Mouse (Mus musculus): ENCODE measurements around the gene Rpl11. TPM values are rescaled to one million over a fixed set of nuclear protein-coding genes. Genes with fewer than 3 reads are reported as not detected.
"Not testable (repeated sequence)": the region's sequence is repeated elsewhere in the genome, so short reads cannot be mapped to it uniquely, and the experiment has no call there.

Gene Rpl11
- polyA plus RNA-seq, 1 experiment from 2014 or later: 260 TPM

DNA sequence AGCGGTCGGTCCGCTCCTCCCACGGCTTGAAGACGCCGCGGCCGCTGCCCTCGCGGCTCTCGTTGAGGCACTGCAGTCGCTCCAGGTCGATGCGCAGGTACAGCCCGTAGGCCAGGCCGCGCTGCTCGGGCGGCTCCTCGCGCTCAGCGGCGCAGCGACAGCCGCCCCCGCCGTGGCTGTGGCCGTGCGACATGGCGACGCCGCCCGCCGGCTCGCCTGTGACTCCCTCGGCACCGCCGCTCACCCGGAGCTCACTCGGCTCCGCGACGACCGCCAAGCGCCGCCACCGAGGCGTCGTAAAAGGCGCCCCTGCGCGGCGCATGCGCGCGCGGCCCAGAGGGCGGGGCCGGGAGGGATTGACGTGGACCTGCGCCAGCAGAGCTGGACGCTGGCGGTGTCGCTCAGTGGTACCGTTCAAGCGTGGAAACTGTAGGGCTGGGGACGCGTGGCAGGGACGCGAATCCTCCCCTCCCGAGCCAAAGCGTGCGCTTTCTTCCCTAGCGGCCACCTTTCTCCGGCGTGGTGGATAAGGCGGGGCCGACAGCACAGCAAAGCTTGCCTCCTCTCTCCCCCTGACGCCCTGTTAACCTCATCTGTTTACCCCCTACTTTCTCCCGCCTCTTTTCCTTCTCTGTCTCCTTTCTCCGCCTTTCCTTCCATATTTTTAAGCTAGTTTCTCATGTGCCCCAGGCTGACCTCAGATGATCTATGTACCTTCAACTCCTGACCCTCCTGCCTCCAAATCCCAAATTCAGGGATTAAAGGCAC is 66.1 kb downstream of the Rpl11 start, which contains the start of gene Pithd1:
Gene Pithd1 (minus strand): TSS at position 322 of the 768 bp plus-strand sequence.
- under 1% methylated on average over 68 of the region's 81 CpGs for WGBS (ENCODE audit: insufficient replicate concordance)
- TF ChIP-seq CTCF (IDR thresholded peaks at IDR 0.05; ENCODE audit: low read depth): peak; percentile 50
- no peak for TF ChIP-seq EP300 (IDR thresholded peaks at IDR 0.05; ENCODE audit: low read depth)
- Histone ChIP-seq H3K36me3 (replicated peaks; ENCODE audit: insufficient read depth, low read length) (peaks cover 22% of the 10 kb centered on the region), H3K27ac (ENCODE audit: low read depth) (peak within 1 kb of the TSS; percentile 96), H3K4me2 (ENCODE audit: low read depth, low read length) (peak within 1 kb of the TSS; percentile 91), H3K27me3 (ENCODE audit: insufficient read depth, low read length) (no peaks in the 10 kb centered on the region), H3K4me3 (ENCODE audit: low read depth, low read length) (peak within 1 kb of the TSS; percentile 98), H3K9me3 (ENCODE audit: low read length) (no peaks in the 10 kb centered on the region), H3K4me1 (ENCODE audit: insufficient read depth) (peaks cover 21% of the 10 kb centered on the region), H3K9ac (replicated peaks) (peak within 1 kb of the TSS; percentile 100)
- ATAC-seq: peak; percentile 91
- DNase-seq: peak; percentile 94

DNA sequence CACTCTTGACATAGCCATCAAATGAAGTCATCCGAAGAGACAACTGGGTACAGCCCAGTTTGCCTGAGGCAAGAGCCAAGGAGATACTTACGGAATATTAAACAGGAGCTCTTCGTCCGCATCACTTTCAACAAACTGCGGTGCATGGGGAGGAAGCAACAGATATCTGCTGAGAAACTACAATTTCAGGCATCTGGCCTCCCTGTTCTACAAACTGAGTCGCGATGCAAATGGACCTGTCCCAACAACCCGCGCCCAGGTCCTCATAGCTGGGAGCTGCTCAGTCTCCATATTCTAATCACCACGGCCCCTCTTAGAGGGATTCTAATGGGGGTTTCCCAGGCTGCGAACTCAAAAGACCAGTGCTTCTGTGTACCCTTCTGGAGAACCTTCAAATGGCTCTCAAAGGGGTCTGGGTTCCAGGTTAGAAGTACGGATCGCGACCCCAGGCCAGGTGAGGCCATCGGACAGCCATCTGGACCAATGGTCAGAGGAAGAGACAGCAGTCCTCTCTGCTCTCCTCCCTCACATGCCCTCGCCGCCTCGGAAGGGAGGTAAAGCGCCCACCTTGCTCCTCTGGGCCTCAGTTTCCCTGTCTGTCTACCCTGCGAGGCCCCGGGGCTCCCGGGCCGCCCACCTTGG is 66.8 kb downstream of the Rpl11 start:
- peaks cover 21% of the 10 kb centered on the region for H3K4me1 ChIP-seq (ENCODE audit: insufficient read depth)
- whole genome bisulfite sequencing (ENCODE audit: insufficient replicate concordance): 6% methylated on average over 22 of the region's 23 CpGs
- ATAC-seq: peak; percentile 4; the same call in 1 of the 2 replicates

GRCm38 (mm10) chr4:135985769-135986168 is 67.5 kb downstream of the Rpl11 start:
- peak overlapping the region; percentile 98 for H3K4me3 ChIP-seq (ENCODE audit: low read depth, low read length)
- no peak for TF ChIP-seq CTCF (IDR thresholded peaks at IDR 0.05; ENCODE audit: low read depth)
- TF ChIP-seq EP300 (IDR thresholded peaks at IDR 0.05; ENCODE audit: low read depth): no peak
- H3K9ac ChIP-seq (replicated peaks): peak overlapping the region; percentile 100
- WGBS (ENCODE audit: insufficient replicate concordance): 94% methylated on average over 7 of the region's 7 CpGs
- H3K4me1 ChIP-seq (ENCODE audit: insufficient read depth): peaks cover 21% of the 10 kb centered on the region
- peaks cover 29% of the 10 kb centered on the region for H3K36me3 ChIP-seq (replicated peaks; ENCODE audit: insufficient read depth, low read length)
- no peaks in the 10 kb centered on the region for H3K9me3 ChIP-seq (ENCODE audit: low read length)
- DNase-seq (no peak), ATAC-seq (no peak)
- H3K27ac ChIP-seq (ENCODE audit: low read depth): peak overlapping the region; percentile 96
- no peaks in the 10 kb centered on the region for H3K27me3 ChIP-seq (ENCODE audit: insufficient read depth, low read length)
- peak overlapping the region; percentile 91 for H3K4me2 ChIP-seq (ENCODE audit: low read depth, low read length)

More for the DNA sequence above, 66.8 kb downstream of the Rpl11 start:
- no peak for TF ChIP-seq EP300 (IDR thresholded peaks at IDR 0.05; ENCODE audit: low read depth)
- no peak for TF ChIP-seq CTCF (IDR thresholded peaks at IDR 0.05; ENCODE audit: low read depth)
- peak overlapping the region; percentile 96 for H3K27ac ChIP-seq (ENCODE audit: low read depth)
- peak overlapping the region; percentile 100 for H3K9ac ChIP-seq (replicated peaks)
- no peaks in the 10 kb centered on the region for H3K9me3 ChIP-seq (ENCODE audit: low read length)
- H3K36me3 ChIP-seq (replicated peaks; ENCODE audit: insufficient read depth, low read length): peaks cover 25% of the 10 kb centered on the region
- DNase-seq: no peak
- peak overlapping the region; percentile 91 for H3K4me2 ChIP-seq (ENCODE audit: low read depth, low read length)
- H3K27me3 ChIP-seq (ENCODE audit: insufficient read depth, low read length): no peaks in the 10 kb centered on the region
- H3K4me3 ChIP-seq (ENCODE audit: low read depth, low read length): peak overlapping the region; percentile 98

DNA sequence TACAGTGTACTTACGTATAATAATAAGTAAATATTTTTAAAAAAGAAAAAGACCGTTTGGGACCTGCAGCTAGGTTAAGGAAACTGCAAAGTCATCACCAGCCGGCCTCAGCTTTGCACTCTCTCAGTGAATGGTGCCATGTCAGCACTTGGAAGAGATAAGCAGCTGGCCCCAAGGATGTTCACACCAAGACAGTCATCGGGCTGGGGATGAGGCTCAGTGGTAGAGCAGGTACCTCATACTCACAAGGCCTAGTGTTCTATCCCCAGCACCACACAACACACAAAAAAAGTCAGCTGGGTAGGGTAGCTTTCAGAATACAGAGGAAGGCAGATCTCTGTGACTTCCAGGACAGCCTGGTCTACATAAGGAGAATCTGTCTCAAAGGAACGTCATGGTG is 68.0 kb downstream of the Rpl11 start:
- WGBS (ENCODE audit: insufficient replicate concordance): 55% methylated on average over 5 of the region's 5 CpGs
- Histone ChIP-seq H3K27ac (ENCODE audit: low read depth) (peak overlapping the region; percentile 96), H3K4me1 (ENCODE audit: insufficient read depth) (peaks cover 21% of the 10 kb centered on the region), H3K9ac (replicated peaks) (no peak overlapping the region), H3K4me3 (ENCODE audit: low read depth, low read length) (peak overlapping the region; percentile 98), H3K9me3 (ENCODE audit: low read length) (no peaks in the 10 kb centered on the region), H3K4me2 (ENCODE audit: low read depth, low read length) (peak overlapping the region; percentile 91), H3K27me3 (ENCODE audit: insufficient read depth, low read length) (no peaks in the 10 kb centered on the region), H3K36me3 (replicated peaks; ENCODE audit: insufficient read depth, low read length) (peaks cover 30% of the 10 kb centered on the region)
- ATAC-seq (peak; percentile 68), DNase-seq (peak; percentile 63)
- no peak for TF ChIP-seq CTCF (IDR thresholded peaks at IDR 0.05; ENCODE audit: low read depth)
- peak; percentile 71 for TF ChIP-seq EP300 (IDR thresholded peaks at IDR 0.05; ENCODE audit: low read depth)

DNA sequence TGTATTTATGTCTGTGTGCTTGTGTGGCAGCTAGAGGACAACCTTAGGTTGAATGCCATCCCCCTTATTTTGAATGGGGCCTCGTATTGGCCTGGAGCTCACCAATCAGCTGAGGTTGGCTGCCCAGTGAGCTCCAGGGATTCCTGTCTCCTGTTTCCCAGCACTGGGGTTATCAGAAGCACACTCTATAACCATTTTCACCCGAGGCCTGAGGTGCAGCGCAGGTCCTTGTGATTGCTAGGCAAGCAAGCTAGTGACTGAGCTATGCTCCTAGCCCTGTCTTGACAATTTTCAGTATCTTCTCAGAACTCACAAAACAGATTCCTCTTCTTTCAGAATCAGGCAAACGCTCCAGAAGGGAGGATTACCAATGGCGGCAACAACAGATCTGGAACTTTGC is 68.7 kb downstream of the Rpl11 start:
- DNase-seq (no peak), ATAC-seq (no peak)
- H3K27ac ChIP-seq (ENCODE audit: low read depth): peak overlapping the region; percentile 96
- H3K4me3 ChIP-seq (ENCODE audit: low read depth, low read length): no peak overlapping the region
- TF ChIP-seq EP300 (IDR thresholded peaks at IDR 0.05; ENCODE audit: low read depth) (no peak), CTCF (IDR thresholded peaks at IDR 0.05; ENCODE audit: low read depth) (no peak)
- H3K36me3 ChIP-seq (replicated peaks; ENCODE audit: insufficient read depth, low read length): peaks cover 30% of the 10 kb centered on the region
- H3K4me2 ChIP-seq (ENCODE audit: low read depth, low read length): peak overlapping the region; percentile 91
- WGBS (ENCODE audit: insufficient replicate concordance): 84% methylated on average over 5 of the region's 5 CpGs
- H3K4me1 ChIP-seq (ENCODE audit: insufficient read depth): peaks cover 21% of the 10 kb centered on the region
- H3K9me3 ChIP-seq (ENCODE audit: low read length): no peaks in the 10 kb centered on the region
- H3K27me3 ChIP-seq (ENCODE audit: insufficient read depth, low read length): no peaks in the 10 kb centered on the region
- H3K9ac ChIP-seq (replicated peaks): 0 out of 2 replicates have a peak overlapping the region, but pooled peaks have one; percentile 28

DNA sequence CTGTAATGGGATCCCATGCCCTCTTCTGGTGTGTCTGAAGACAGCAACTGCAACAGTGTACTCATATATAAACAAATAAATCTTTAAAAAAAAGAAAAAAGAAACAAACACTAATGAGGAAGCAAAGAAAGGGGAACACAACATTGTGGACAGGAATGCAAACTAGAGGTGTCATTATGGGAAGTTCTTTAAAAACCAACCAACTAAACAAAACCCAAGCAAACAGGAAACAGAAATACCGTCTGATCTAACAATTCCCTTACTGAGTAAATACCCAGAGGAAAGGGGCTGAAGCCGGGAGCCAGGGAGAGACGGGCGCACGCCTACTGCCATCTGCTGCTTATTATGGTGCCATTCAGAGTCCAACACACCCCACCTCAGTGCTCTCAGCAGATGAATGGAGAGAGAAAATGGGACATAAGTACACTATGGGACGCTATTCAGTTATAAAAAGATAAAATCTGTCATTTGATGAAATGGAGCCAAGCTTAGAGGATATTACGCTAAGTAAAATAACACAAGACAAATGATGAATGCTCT is 71.6 kb downstream of the Rpl11 start:
- DNase-seq: no peak
- ATAC-seq: no peak
- Histone ChIP-seq H3K4me3 (ENCODE audit: low read depth, low read length) (no peak overlapping the region), H3K27me3 (ENCODE audit: insufficient read depth, low read length) (no peaks in the 10 kb centered on the region), H3K9me3 (ENCODE audit: low read length) (no peaks in the 10 kb centered on the region), H3K9ac (replicated peaks) (no peak overlapping the region), H3K4me1 (ENCODE audit: insufficient read depth) (peaks cover 14% of the 10 kb centered on the region), H3K4me2 (ENCODE audit: low read depth, low read length) (no peak overlapping the region), H3K27ac (ENCODE audit: low read depth) (peak overlapping the region; percentile 23; the same call in 1 of the 2 replicates), H3K36me3 (replicated peaks; ENCODE audit: insufficient read depth, low read length) (peaks cover 50% of the 10 kb centered on the region)
- WGBS (ENCODE audit: insufficient replicate concordance): 67% methylated on average over 7 of the region's 7 CpGs
- TF ChIP-seq CTCF (IDR thresholded peaks at IDR 0.05; ENCODE audit: low read depth): no peak
- TF ChIP-seq EP300 (IDR thresholded peaks at IDR 0.05; ENCODE audit: low read depth): no peak

DNA sequence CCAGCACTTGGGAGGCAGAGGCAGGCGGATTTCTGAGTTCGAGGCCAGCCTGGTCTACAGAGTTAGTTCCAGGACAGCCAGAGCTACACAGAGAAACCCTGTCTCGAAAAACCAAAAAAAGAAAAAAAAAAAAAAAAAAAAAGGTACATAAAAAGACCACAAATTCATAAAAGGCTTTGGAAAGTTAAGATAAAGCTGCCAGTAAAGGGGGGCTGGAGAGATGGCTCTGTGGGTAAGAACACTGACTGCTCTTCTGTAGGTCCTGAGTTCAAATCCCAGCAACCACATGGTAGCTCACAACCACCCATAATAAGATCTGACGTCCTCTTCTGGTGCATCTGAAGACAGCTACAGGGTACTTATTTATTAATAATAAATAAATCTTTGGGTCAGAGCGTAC is 73.0 kb downstream of the Rpl11 start:
- not testable (repeated sequence) for DNase-seq; H3K27ac ChIP-seq (ENCODE audit: low read depth); H3K4me1 ChIP-seq (ENCODE audit: insufficient read depth); ATAC-seq; H3K27me3 ChIP-seq (ENCODE audit: insufficient read depth, low read length); H3K4me2 ChIP-seq (ENCODE audit: low read depth, low read length); H3K9me3 ChIP-seq (ENCODE audit: low read length); H3K9ac ChIP-seq (replicated peaks); H3K4me3 ChIP-seq (ENCODE audit: low read depth, low read length)
- peaks cover 60% of the 10 kb centered on the region for H3K36me3 ChIP-seq (replicated peaks; ENCODE audit: insufficient read depth, low read length)
- 85% methylated on average over 5 of the region's 5 CpGs for WGBS (ENCODE audit: insufficient replicate concordance)
